Mouse (Mus musculus) stomach, postnatal 0 days (tissue): ENCODE data around the gene Map3k3.

Source experiments
- CTCF ChIP-seq: IDR thresholded peaks from 2 replicates; pipeline ENCODE4 v1.5.1; 2016; ENCODE audit warnings: antibody characterized with exemption, low read depth, mild to moderate bottlenecking, moderate library complexity
- EP300 ChIP-seq: optimal IDR thresholded peaks from 2 replicates; pipeline ENCODE3; 2016; ENCODE audit warnings: antibody characterized with exemption

- TF ChIP-seq EP300, result no peak
- no peak for TF ChIP-seq CTCF
Measured at GRCm38 (mm10) chr11:106054600-106054999, 29.8 kb upstream of the Map3k3 start.
